In the genomic region with DNA sequence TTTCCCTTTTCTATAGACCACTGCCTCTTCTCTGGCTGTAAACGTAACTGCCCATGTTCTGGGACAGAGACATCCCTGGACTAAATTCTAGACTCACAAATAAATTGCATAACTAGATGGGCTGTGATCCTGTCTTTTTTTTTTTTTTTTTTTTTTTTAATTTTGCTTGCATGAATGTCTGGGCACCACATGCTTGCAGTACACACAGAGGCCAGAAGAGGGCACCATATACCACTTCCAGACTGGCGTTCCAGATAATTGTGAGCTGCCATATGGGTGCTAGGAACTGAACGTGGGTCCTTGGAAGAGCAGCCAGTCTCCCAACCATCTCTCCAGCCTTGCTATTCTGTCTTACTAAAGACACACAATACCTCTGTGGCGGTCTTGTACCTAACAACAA, we compare ENCODE assay signal across 9 mouse cellular contexts. TPM values are rescaled to one million over a fixed set of nuclear protein-coding genes. Genes with fewer than 3 reads are reported as not detected.
DNase-seq lines count a peak whose midpoint lies in the region; ATAC-seq and TF ChIP-seq lines count a peak whose summit lies in the region.
"Had no signal": no experiment of that assay in that cellular context is flagged by ENCODE, and none has a peak within 500 bp of the region (broad histone marks: within the 10 kb centered on the region; RNA-seq: fewer than 3 reads in every experiment).

No protein-coding gene starts in this region.

- H3K4me3 ChIP-seq in kidney, embryonic 14.5 days (ENCODE audit: low read length): no peak overlapping the region
- H3K4me3 ChIP-seq in bone marrow macrophage, adult 2 months (ENCODE audit: insufficient read depth, low read length): no peak overlapping the region

- ATAC-seq in kidney, embryonic 14.5 days (ENCODE audit: low FRiP score, low TSS enrichment): no peak
- no peak for ATAC-seq in erythroid progenitor cell, adult 5-6 weeks (replicated peaks; ENCODE audit: low FRiP score, poor library complexity, severe bottlenecking)
- ATAC-seq: inflammation-experienced regulatory T-cells, adult 6 months had no signal

- H3K9me3 ChIP-seq in kidney, embryonic 14.5 days (ENCODE audit: control insufficient read depth, low read length): no peaks in the 10 kb centered on the region

- no peaks in the 10 kb centered on the region for H3K36me3 ChIP-seq in kidney, embryonic 14.5 days (ENCODE audit: control insufficient read depth, insufficient read depth, low read length)

- 0 out of 2 replicates have a peak, but pooled peaks have one; percentile 24 for TF ChIP-seq CTCF in bone marrow macrophage, adult 2 months (IDR thresholded peaks at IDR 0.05; ENCODE audit: low read depth, low read length)

- H3K27ac ChIP-seq in kidney, embryonic 14.5 days (ENCODE audit: low read depth, low read length): no peak overlapping the region
- no peak overlapping the region for H3K27ac ChIP-seq in bone marrow macrophage, adult 2 months (ENCODE audit: insufficient read depth, low read depth, low read length)

- H3K9ac ChIP-seq in kidney, embryonic 14.5 days (ENCODE audit: low read depth, low read length): no peak overlapping the region

- no peak for TF ChIP-seq POLR2A in bone marrow macrophage, adult 2 months (IDR thresholded peaks at IDR 0.05; ENCODE audit: borderline replicate concordance, low read depth, low read length)

- H3K4me1 ChIP-seq in kidney, embryonic 14.5 days (ENCODE audit: control insufficient read depth, insufficient read depth, low read length): no peaks in the 10 kb centered on the region
- no peaks in the 10 kb centered on the region for H3K4me1 ChIP-seq in bone marrow macrophage, adult 2 months (ENCODE audit: control insufficient read depth, insufficient read depth, low read length)

- H3K27me3 ChIP-seq in kidney, embryonic 14.5 days (ENCODE audit: control insufficient read depth, insufficient read depth, low read length): no peaks in the 10 kb centered on the region

- 63% methylated on average over 4 of the region's 4 CpGs for WGBS in kidney, embryonic 14.5 days

- peak; percentile 29 to 37 for DNase-seq in kidney, postnatal 4 days
- DNase-seq in ES-CJ7 (ENCODE audit: low read depth, low spot score): peak; percentile 65
- peak; percentile 16 to 23 for DNase-seq in natural killer cell, adult 2 months (ENCODE audit: low spot score in 2 of 2)
- DNase-seq in right cerebral cortex, postnatal 10 days (ENCODE audit: low spot score in 2 of 2): no peak
- no peak for DNase-seq in urinary bladder, postnatal 4 days (ENCODE audit: low spot score in 2 of 2)

- H3K4me2 ChIP-seq in kidney, embryonic 14.5 days (replicated peaks; ENCODE audit: low read depth, low read length): no peak overlapping the region

RNA-seq across cellular contexts. Expression of gene Obscn, which starts 42.0 kb away (rescaled TPM):
- 0.33 and 0.51 TPM in 2 replicates for polyA plus RNA-seq in kidney, embryonic 14.5 days (2014; fragmentation: Nextera tagmentation; extraction: Ambion mirVana)
- polyA plus RNA-seq in bone marrow macrophage, adult 2 months (2012; ENCODE audit: insufficient read depth, insufficient read length, missing spikeins): 0.11 TPM in 1 of 2 replicates, not detected in the other
- under 0.01 and 0.42 TPM in 2 replicates for total RNA-seq in erythroid progenitor cell, adult 5-6 weeks (2015; ENCODE audit: low replicate concordance)
- 0.90 and 2.3 TPM in 2 replicates for total RNA-seq in erythroid progenitor cell, adult 5-6 weeks (2017; ENCODE audit: low replicate concordance)
- polyA plus RNA-seq: inflammation-experienced regulatory T-cells, adult 6 months had no signal

Comparison
In these comparisons a context has a peak if more than half of its experiments do, and no peak if none do; other contexts are left out.
1. DNase-seq: peak in kidney, postnatal 4 days (2 of 2), ES-CJ7 (single experiment) and natural killer cell, adult 2 months (2 of 2); none in right cerebral cortex, postnatal 10 days (0 of 2) and urinary bladder, postnatal 4 days (0 of 2).